Mouse (Mus musculus): Measurements from ENCODE around the gene Ndufa7.

- TF ChIP-seq POLR2A (IDR thresholded peaks at IDR 0.05; ENCODE audit: insufficient read depth, low read length) = no peak
- no peak for TF ChIP-seq CTCF (IDR thresholded peaks at IDR 0.05; ENCODE audit: low read depth, low read length)
- no peak for TF ChIP-seq EP300 (IDR thresholded peaks at IDR 0.05; ENCODE audit: insufficient read depth, low read depth, low read length)
These were observed 1.1 kb downstream of the Ndufa7 start for GRCm38 (mm10) chr17:33825462-33825861.

All from ES-Bruce4 (cell line).